Mouse (Mus musculus): ENCODE data around the gene Sox9. TPM values are rescaled to one million over a fixed set of nuclear protein-coding genes. Genes with fewer than 3 reads are reported as not detected.

The Sox9 gene
- polyA plus RNA-seq (2012; ENCODE audit: low replicate concordance), result 0.06 and 0.08 TPM in 2 replicates

DNA sequence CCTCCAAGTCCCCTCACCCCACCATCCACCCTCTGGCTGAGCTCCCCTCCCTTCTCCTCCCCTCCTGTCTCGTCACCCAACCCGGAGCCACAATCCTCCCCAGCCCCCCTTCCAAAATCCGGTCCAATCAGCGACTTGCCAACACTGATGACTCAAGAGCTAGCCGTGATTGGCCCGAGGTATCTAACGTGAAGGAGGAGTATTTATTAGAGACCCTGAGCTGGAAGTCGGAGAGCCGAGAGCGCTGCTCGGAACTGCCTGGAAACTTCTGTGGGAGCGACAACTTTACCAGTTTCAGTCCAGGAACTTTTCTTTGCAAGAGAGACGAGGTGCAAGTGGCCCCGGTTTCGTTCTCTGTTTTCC is at the start of gene Sox9:
TSS of gene Sox9 (plus strand) at position 231 of the 363 bp plus-strand sequence.

All from hematopoietic multipotent progenitor cell, adult 10-12 weeks (in vitro differentiated cells).